Mouse (Mus musculus) kidney, postnatal 4 days (tissue): ENCODE measurements at regions not wholly inside any gene's neighbourhood (a gene's known extent, or its start where the extent isn't known, plus 50 kb on each side); places are given as distances from the start of the nearest gene placed in this dataset.

Experiments used
- DNase-seq, 2 experiments: peaks; one replicate each; pipeline ENCODE4 v3.0.0; 2021; ENCODE audit warnings: mixed read lengths in 2 of 2

DNA sequence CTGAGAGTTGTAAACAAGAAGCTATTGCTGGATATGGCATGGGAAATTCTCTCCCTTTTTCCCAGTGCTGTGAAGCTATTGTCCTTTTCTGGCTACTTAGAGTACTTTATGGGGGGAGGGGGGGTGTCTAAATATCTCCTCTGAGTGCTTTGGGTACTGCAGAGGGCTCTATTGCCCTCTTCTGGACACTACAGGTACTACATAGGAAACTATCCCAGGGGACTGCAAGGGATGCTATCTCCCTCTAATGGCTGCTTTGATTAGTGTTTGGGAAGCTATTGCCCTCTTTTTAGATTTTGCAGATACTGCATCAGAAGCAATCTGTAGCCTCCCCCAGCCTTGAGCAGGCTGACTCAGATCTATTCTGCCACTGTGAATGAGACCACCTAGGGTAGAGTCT, 55.8 kb upstream of the 5430402E10Rik start:
- DNase-seq = peak in 1 of 2 experiments; percentile 4
